Mouse (Mus musculus) stomach, embryonic 14.5 days (tissue): ENCODE measurements around the gene Pde4a. TPM values are rescaled to one million over a fixed set of nuclear protein-coding genes. Genes with fewer than 3 reads are reported as not detected.

ENCODE experiments used
- ATAC-seq: fragments of 200-750 bp; cut with Nextera tagmentation; 2 replicates; pipeline ENCODE4 v1.8.0; 2017; ENCODE audit warnings: low read depth, moderate TSS enrichment; ENCODE audit not compliant: insufficient number of reproducible peaks, insufficient read depth, low FRiP score
- H3K27ac ChIP-seq: fragments of 300-500 bp; sonication (generic); 2 replicates; pipeline ENCODE4 v1.5.1; 2014; ENCODE audit warnings: mild to moderate bottlenecking, low read length, moderate library complexity, mixed read lengths
- H3K27me3 ChIP-seq: fragments of 300-500 bp; sonication (generic); 2 replicates; pipeline ENCODE4 v1.6.1; 2014; ENCODE audit warnings: low read length, control low read depth, mixed read lengths; ENCODE audit not compliant: control insufficient read depth, insufficient read depth
- H3K36me3 ChIP-seq: fragments of 300-500 bp; sonication (generic); 2 replicates; pipeline ENCODE4 v1.6.1; 2014; ENCODE audit warnings: mild to moderate bottlenecking, control low read depth, low read length, moderate library complexity, mixed read lengths; ENCODE audit not compliant: control insufficient read depth, insufficient read depth
- H3K4me1 ChIP-seq: fragments of 300-500 bp; sonication (generic); 2 replicates; pipeline ENCODE4 v1.6.1; 2014; ENCODE audit warnings: low read length, control low read depth, mixed read lengths; ENCODE audit not compliant: control insufficient read depth, insufficient read depth
- H3K4me2 ChIP-seq: fragments of 300-500 bp; sonication (generic); replicated peaks from 2 replicates; pipeline ENCODE4 v1.6.1; 2014; ENCODE audit warnings: low read depth, low read length, control low read depth
- H3K4me3 ChIP-seq: fragments of 300-500 bp; sonication (generic); 2 replicates; pipeline ENCODE4 v1.5.1; 2014; ENCODE audit warnings: low read depth, low read length, control low read depth
- H3K9ac ChIP-seq: fragments of 300-500 bp; sonication (generic); replicated peaks from 2 replicates; pipeline ENCODE4 v1.6.1; 2014; ENCODE audit warnings: low read depth, mild to moderate bottlenecking, control low read depth, low read length, moderate library complexity, mixed read lengths
- H3K9me3 ChIP-seq: fragments of 300-500 bp; sonication (generic); 2 replicates; pipeline ENCODE4 v1.6.1; 2016; ENCODE audit warnings: low read depth, low read length, control low read depth; ENCODE audit not compliant: control insufficient read depth
- WGBS: fragments of 180-500 bp; shearing (Covaris S2); extraction: QIAGEN DNeasy Blood & Tissue Kit; methylation state at CpG from one replicate; pipeline ENCODE4 v1.1.7; 2014; 5-methylcytosine and 5-hydroxymethylcytosine counted together
- polyA plus RNA-seq: library from polyadenylated mRNA; unstranded; fragments of >200 nt; fragmentation: Nextera tagmentation; extraction: Ambion mirVana; gene quantifications from 2 replicates; pipeline ENCODE4 v1.2.1, GENCODE M21; 2014

Gene Pde4a
- polyA plus RNA-seq, 1 experiment from 2014 or later: 5.4 TPM

DNA sequence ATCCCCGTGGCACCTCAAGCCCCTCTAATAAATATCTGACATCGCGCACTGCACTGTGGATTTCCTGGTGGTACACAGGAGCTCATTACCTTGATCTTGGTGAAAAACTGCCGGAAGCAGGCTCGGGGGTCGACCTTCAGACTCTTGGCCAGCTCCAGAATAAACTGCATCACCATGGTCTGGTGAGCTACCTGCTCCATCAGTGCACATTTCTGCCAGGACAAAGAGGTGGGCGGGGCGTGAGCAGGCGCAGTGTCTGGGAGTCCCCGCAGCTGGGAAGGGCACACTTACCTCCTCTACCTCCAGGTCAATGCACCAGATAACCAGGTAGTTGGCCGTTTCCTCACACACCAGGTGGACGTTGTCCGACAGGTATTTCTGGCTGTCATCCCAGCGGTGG lies 23.6 kb upstream of the Pde4a start:
- Histone ChIP-seq H3K4me3 (no peak overlapping the region), H3K27me3 (no peaks in the 10 kb centered on the region), H3K9ac (no peak overlapping the region), H3K36me3 (peaks cover 77% of the 10 kb centered on the region), H3K27ac (no peak overlapping the region), H3K9me3 (no peaks in the 10 kb centered on the region), H3K4me2 (no peak overlapping the region), H3K4me1 (peaks cover 5% of the 10 kb centered on the region; the same call in 1 of the 2 replicates)
- no peak for ATAC-seq
- 85% methylated on average over 14 of the region's 14 CpGs for WGBS

DNA sequence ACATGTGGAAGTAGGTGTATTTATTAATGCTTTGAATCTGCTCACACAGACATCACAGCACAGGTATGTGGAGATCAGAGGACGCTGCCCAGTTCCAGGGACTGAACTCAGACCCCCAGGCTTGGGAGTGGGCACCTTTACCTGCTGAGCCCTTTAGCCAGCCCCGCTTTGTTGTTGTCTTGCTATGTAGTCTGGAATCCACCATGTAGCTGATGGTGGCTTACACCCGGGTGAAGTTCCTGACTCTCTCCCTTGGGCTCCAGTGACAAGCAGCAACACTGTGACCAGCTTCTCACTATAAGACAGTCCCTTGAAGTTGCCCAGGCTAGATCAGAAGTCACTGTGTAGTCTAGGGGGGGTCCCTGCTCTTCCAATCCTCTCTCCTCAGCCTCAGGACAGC lies 21.2 kb upstream of the Pde4a start:
- 94% methylated on average over 3 of the region's 3 CpGs for WGBS
- no peak overlapping the region for H3K4me3 ChIP-seq
- H3K9me3 ChIP-seq: no peaks in the 10 kb centered on the region
- peaks cover 62% of the 10 kb centered on the region for H3K36me3 ChIP-seq
- no peak overlapping the region for H3K4me2 ChIP-seq
- no peaks in the 10 kb centered on the region for H3K27me3 ChIP-seq
- no peak overlapping the region for H3K9ac ChIP-seq
- ATAC-seq: no peak
- H3K27ac ChIP-seq: no peak overlapping the region
- peaks cover 28% of the 10 kb centered on the region; the same call in 1 of the 2 replicates for H3K4me1 ChIP-seq

DNA sequence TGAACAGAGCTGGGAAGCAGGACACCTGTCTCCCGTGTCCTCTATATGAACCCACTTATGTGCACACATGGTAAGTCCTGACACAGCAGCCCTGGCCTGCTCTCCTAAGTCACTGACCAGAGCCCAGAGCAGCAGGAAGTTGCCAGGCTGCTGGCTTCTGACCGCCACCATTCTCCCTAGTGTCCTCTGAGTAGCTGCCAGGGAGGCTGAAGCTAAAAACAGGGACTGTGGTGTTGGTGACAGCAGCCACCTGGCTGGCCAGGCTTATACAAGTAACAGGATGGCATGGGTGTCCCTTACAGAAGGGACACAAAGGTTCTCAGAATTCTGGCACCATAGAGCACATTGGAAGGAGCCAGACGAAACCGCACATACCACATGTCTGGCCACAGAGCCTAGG lies 20.1 kb upstream of the Pde4a start:
- Histone ChIP-seq H3K36me3 (peaks cover 52% of the 10 kb centered on the region), H3K9me3 (no peaks in the 10 kb centered on the region), H3K4me2 (no peak overlapping the region), H3K9ac (no peak overlapping the region), H3K27ac (no peak overlapping the region), H3K4me1 (peaks cover 28% of the 10 kb centered on the region; the same call in 1 of the 2 replicates), H3K4me3 (no peak overlapping the region), H3K27me3 (no peaks in the 10 kb centered on the region)
- ATAC-seq: no peak
- 86% methylated on average over 4 of the region's 4 CpGs for WGBS

DNA sequence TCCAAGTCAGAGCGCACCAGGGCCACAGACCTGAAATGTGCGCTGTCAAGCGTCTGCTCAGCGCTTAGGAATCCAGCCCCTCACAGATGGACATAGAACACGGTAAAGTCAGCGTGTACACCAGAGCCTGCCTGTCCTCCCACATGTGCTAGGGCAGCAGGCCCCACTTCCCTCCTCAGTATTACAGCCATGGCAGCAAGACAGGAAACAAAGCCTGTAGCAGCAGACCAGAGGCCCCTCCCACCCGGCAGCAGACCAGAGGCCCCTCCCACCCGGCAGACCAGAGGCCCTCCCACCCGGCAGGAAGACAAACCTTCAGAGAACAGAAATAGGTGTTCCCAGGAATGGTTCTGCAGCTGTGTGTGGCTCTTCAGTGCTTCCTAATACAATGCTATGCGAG lies 18.8 kb upstream of the Pde4a start:
- Histone ChIP-seq H3K36me3 (peaks cover 39% of the 10 kb centered on the region), H3K27me3 (no peaks in the 10 kb centered on the region), H3K4me3 (no peak overlapping the region; the same call in 1 of the 2 replicates), H3K27ac (0 out of 2 replicates have a peak overlapping the region, but pooled peaks have one; percentile 7), H3K4me1 (peaks cover 28% of the 10 kb centered on the region; the same call in 1 of the 2 replicates), H3K4me2 (peak overlapping the region; percentile 38), H3K9ac (0 out of 2 replicates have a peak overlapping the region, but pooled peaks have one; percentile 26), H3K9me3 (no peaks in the 10 kb centered on the region)
- WGBS: 41% methylated on average over 10 of the region's 10 CpGs
- peak; percentile 28; the same call in 1 of the 2 replicates for ATAC-seq

DNA sequence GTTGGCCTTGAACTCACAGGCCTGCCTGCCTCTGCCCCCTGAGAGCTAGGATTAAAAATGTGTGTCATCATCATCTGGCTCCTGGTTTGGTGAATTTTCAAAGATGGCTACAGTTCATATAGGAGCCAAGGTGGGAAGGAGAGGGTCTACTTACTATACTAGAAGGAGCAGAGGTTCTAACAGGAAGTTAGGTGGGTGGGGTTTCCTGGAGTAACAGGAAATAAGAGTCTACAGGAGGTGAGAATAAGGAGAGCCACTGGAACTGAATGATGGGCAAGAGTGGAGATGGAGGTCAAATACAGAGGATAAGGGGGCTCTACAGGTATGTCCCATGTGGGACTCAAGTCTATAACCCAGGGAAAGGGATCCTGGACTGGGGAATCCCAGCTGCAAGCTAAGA lies 17.1 kb upstream of the Pde4a start:
- Histone ChIP-seq H3K4me1 (peaks cover 38% of the 10 kb centered on the region; the same call in 1 of the 2 replicates), H3K9me3 (no peaks in the 10 kb centered on the region), H3K9ac (no peak overlapping the region), H3K4me3 (peak overlapping the region; percentile 74; the same call in 1 of the 2 replicates), H3K27me3 (no peaks in the 10 kb centered on the region), H3K36me3 (peaks cover 22% of the 10 kb centered on the region), H3K4me2 (peak overlapping the region; percentile 86), H3K27ac (no peak overlapping the region)
- ATAC-seq: no peak

DNA sequence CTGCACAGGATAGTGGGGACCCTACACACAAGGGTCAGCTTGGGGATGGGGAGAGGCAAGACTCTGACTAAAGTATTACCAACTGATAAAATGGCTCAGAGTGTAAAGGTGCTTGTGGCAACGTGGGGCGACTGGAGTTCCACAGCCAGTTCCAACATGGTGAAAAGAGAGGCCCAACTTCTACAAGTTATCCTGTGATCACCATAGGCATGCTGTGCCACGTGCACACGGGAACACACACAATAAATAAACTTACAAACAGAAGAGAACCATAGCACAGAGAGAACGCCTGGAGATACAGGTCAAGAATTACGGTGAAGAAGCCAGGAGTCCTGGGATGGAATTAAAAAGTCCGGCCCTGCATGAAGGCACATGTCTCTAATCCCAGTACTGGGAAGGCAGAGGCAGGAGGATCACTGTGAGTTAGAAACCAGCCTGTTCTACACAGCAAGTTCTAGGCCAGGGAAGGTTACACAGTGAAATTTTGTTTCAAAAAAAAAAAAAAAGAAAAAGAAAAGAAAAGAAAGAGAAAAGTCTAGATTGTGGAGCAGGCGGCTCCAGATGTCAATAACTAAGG lies 16.3 kb upstream of the Pde4a start:
- ATAC-seq: no peak
- Histone ChIP-seq H3K9me3 (no peaks in the 10 kb centered on the region), H3K36me3 (peaks cover 15% of the 10 kb centered on the region), H3K27me3 (no peaks in the 10 kb centered on the region), H3K9ac (peak overlapping the region; percentile 71), H3K27ac (0 out of 2 replicates have a peak overlapping the region, but pooled peaks have one; percentile 66), H3K4me2 (peak overlapping the region; percentile 86), H3K4me1 (peaks cover 44% of the 10 kb centered on the region; the same call in 1 of the 2 replicates), H3K4me3 (peak overlapping the region; percentile 74)
- 5% methylated on average over 8 of the region's 8 CpGs for WGBS

DNA sequence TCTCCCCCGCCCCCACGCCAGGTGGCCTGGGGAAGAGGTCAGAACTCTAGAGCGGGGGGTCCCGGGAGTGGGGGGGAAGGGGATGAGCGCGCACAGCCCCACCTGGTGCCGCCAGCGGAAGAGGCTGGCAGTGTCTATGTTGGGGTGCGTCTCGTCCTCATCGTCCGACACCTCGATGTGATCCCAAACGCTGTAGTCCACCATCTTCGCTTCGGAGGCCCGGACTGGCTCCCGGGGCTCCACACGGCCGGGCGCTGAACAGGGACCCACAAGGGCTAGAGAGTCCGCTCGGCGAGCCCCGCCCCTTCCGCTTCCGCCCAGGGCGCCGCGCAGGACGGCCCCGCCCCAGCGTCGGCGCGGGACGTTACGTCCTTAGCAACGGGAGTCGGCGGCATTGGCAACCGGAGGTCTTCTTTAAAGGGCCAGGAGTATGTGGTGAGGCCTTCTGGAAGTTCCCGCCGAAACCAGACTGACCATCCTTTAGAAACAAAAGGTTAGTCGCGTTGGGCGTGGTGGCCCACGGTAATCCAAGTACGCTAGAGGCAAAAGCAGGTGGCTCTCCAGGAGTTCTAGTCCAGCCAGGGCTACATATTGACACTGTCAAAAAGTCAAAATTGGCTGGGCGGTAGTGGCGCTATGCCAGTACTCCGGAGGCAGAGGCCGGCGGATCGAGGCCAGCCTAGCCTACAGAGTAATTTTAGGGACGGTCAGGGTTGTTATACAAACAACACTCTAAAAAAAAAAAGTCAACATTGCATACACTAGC lies 15.7 kb upstream of the Pde4a start, which contains the start of gene Cdc37:
Cdc37 (minus strand) TSS at position 329 of the 766 bp plus-strand sequence.
- 4% methylated on average over 56 of the region's 56 CpGs for WGBS
- H3K27ac ChIP-seq: peak within 1 kb of the TSS; percentile 66; the same call in 1 of the 2 replicates

DNA sequence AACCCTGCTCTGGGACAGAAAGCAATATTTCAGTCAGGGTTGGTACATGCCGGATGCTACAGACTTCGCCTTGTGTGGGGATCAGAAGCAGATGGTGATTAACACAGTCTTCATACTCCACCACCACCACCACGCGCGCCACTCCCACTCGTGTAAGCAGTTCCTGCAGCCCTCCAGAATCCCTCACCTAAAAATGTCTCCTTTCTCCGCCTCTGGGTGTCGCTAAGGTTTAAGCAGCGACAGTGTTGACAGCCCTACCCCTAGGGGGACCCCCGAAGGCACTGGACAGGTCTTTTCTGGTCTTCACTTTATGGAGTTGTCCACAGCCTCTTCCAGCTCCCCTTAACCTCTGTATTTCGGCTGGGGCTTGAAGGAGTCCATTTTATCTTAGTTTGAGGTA lies 12.8 kb upstream of the Pde4a start:
- Histone ChIP-seq H3K9ac (no peak overlapping the region; the same call in 1 of the 2 replicates), H3K4me1 (peaks cover 34% of the 10 kb centered on the region; the same call in 1 of the 2 replicates), H3K36me3 (no peaks in the 10 kb centered on the region), H3K27me3 (no peaks in the 10 kb centered on the region), H3K4me2 (peak overlapping the region; percentile 91), H3K9me3 (no peaks in the 10 kb centered on the region), H3K27ac (peak overlapping the region; percentile 73; the same call in 1 of the 2 replicates), H3K4me3 (peak overlapping the region; percentile 31; the same call in 1 of the 2 replicates)
- peak; percentile 8; the same call in 1 of the 2 replicates for ATAC-seq
- 4% methylated on average over 11 of the region's 11 CpGs for WGBS

More for the DNA sequence above, 15.7 kb upstream of the Pde4a start, which contains the start of gene Cdc37:
- H3K4me1 ChIP-seq: peaks cover 46% of the 10 kb centered on the region; the same call in 1 of the 2 replicates
- H3K27me3 ChIP-seq: no peaks in the 10 kb centered on the region
- H3K36me3 ChIP-seq: peaks cover 9% of the 10 kb centered on the region; the same call in 1 of the 2 replicates
- H3K9ac ChIP-seq: peak within 1 kb of the TSS; percentile 71
- H3K4me3 ChIP-seq: peak within 1 kb of the TSS; percentile 74
- peak within 1 kb of the TSS; percentile 86 for H3K4me2 ChIP-seq
- ATAC-seq: peak; percentile 93
- H3K9me3 ChIP-seq: no peaks in the 10 kb centered on the region
